Mouse (Mus musculus) liver, adult 2 months (tissue): ENCODE results near the gene Smpd2. TPM values are rescaled to one million over a fixed set of nuclear protein-coding genes. Genes with fewer than 3 reads are reported as not detected.

Experiments used
- DNase-seq: peaks from one replicate; pipeline ENCODE4 v3.0.0-alpha.2; 2011; ENCODE audit warnings: low read depth, low spot score; ENCODE audit errors: extremely low read depth
- H3K27ac ChIP-seq: fragments of 200-500 bp; replicated peaks from 2 replicates; pipeline ENCODE4 v1.5.1; 2012; ENCODE audit warnings: low read depth, mild to moderate bottlenecking, control low read depth, inconsistent platforms, low read length; ENCODE audit not compliant: insufficient read depth
- H3K27me3 ChIP-seq: fragments of 200-500 bp; 2 replicates; pipeline ENCODE4 v1.6.1; 2012; ENCODE audit warnings: mild to moderate bottlenecking, moderate library complexity, low read length, inconsistent platforms; ENCODE audit not compliant: control insufficient read depth, insufficient read depth
- H3K36me3 ChIP-seq: fragments of 200-500 bp; 2 replicates; pipeline ENCODE4 v1.6.1; 2012; ENCODE audit warnings: low read length, inconsistent platforms; ENCODE audit not compliant: control insufficient read depth, insufficient read depth
- H3K4me1 ChIP-seq: fragments of 200-500 bp; 2 replicates; pipeline ENCODE4 v1.6.1; 2011; ENCODE audit warnings: low read length; ENCODE audit not compliant: control insufficient read depth, insufficient read depth
- H3K4me3 ChIP-seq: fragments of 200-500 bp; 2 replicates; pipeline ENCODE4 v1.5.1; 2011; ENCODE audit warnings: low read depth, mild to moderate bottlenecking, control low read depth, low read length, moderate library complexity; ENCODE audit not compliant: insufficient read depth
- H3K79me2 ChIP-seq: fragments of 200-500 bp; 2 replicates; pipeline ENCODE4 v1.6.1; 2012; ENCODE audit warnings: inconsistent platforms, mild to moderate bottlenecking, low read length, moderate library complexity; ENCODE audit not compliant: control insufficient read depth, insufficient read depth
- H3K9ac ChIP-seq: fragments of 200-500 bp; 2 replicates; pipeline ENCODE4 v1.6.1; 2012; ENCODE audit warnings: low read depth, mild to moderate bottlenecking, control low read depth, inconsistent platforms, low read length
- CTCF ChIP-seq: fragments of 200-500 bp; IDR thresholded peaks from 2 replicates; pipeline ENCODE4 v1.5.1; 2011; ENCODE audit warnings: low read depth, low read length, control low read depth
- POLR2A ChIP-seq: fragments of 200-500 bp; IDR thresholded peaks from 2 replicates; pipeline ENCODE4 v1.6.1; 2011; ENCODE audit warnings: low read length, control low read depth; ENCODE audit not compliant: insufficient read depth; ENCODE audit errors: extremely low read depth
- WGBS: fragments of 180-500 bp; shearing (Covaris S2); methylation state at CpG from one replicate; pipeline ENCODE4 v1.1.7; 2018; 5-methylcytosine and 5-hydroxymethylcytosine counted together
- polyA plus RNA-seq: library from polyadenylated mRNA; depleted of rRNA; stranded (reverse); fragments of >200 nt; gene quantifications from 2 replicates; pipeline ENCODE4 v1.2.3, GENCODE M21; 2012; rRNA removed
- total RNA-seq: library from RNA; depleted of rRNA; stranded (reverse); fragments of >200 nt; gene quantifications from 2 replicates; pipeline ENCODE4 v1.2.3, GENCODE M21; 2014; rRNA removed

Gene Smpd2
- 29.3 and 30.8 TPM in 2 replicates for total RNA-seq
- polyA plus RNA-seq: 47.6 and 51.5 TPM in 2 replicates

GRCm38 (mm10) chr10:41489708-41490517, at the start of gene Smpd2, which contains the start of gene Ppil6:
TSS of gene Smpd2 (minus strand) at chr10:41490369.
TSS of gene Ppil6 (plus strand) at chr10:41490439.
- Histone ChIP-seq H3K4me3 (peak within 1 kb of the TSS; percentile 87), H3K27me3 (no peaks in the 10 kb centered on the region), H3K79me2 (peaks cover 3% of the 10 kb centered on the region; the same call in 1 of the 2 replicates), H3K4me1 (peaks cover 14% of the 10 kb centered on the region), H3K36me3 (peaks cover 7% of the 10 kb centered on the region), H3K9ac (peak within 1 kb of the TSS; percentile 83), H3K27ac (peak within 1 kb of the TSS; percentile 88)
- DNase-seq: peak; percentile 79
- TF ChIP-seq POLR2A (peak; percentile 81), CTCF (no peak)
- WGBS: under 1% methylated on average over 50 of the region's 50 CpGs

DNA sequence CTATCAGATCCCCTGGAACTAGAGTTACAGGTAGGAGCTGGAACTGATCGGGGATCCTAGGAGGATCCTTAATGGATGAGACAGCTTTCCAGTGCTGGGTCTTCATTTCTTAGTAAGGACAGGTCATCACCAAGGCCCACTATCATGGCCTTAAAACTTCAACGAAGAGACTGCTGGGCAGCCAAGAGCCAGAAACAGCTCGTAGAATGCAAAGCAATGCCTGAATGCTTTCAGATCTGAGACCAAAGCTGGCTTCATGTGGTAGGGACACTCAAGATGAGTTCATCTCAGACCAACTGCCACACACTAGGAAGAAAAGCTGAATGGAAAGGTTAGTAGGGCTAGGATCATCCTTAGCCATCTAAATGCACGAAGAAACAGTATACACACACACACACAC, 48.8 kb upstream of the Smpd2 start:
- no peak overlapping the region for H3K27ac ChIP-seq
- H3K4me3 ChIP-seq: no peak overlapping the region
- 95% methylated on average over 4 of the region's 4 CpGs for WGBS
- H3K36me3 ChIP-seq: peaks cover 6% of the 10 kb centered on the region
- no peak for DNase-seq
- H3K79me2 ChIP-seq: no peaks in the 10 kb centered on the region
- no peak for TF ChIP-seq CTCF
- no peak for TF ChIP-seq POLR2A
- H3K9ac ChIP-seq: no peak overlapping the region
- no peaks in the 10 kb centered on the region for H3K27me3 ChIP-seq
- H3K4me1 ChIP-seq: no peaks in the 10 kb centered on the region

DNA sequence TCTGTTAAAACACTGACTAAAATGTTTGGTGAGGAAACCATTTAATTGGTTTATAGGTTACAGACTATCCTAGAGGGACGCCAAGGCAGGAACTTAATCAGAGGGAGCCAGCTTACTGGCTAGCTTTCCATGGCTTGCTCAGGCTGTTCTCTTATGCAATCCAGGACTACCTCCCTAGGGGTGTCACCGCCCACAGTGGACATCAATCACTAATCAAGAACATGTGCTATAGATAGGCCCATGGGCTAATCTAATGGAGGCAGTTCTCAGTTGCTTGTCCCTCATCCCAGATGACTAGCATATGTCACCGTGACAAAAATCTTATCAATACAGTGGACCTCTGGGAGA, 47.8 kb upstream of the Smpd2 start:
- Histone ChIP-seq H3K4me1 (no peaks in the 10 kb centered on the region), H3K27ac (no peak overlapping the region), H3K27me3 (no peaks in the 10 kb centered on the region), H3K4me3 (no peak overlapping the region), H3K36me3 (peaks cover 15% of the 10 kb centered on the region), H3K9ac (no peak overlapping the region), H3K79me2 (no peaks in the 10 kb centered on the region)
- no peak for DNase-seq
- WGBS: 89% methylated on average over 3 of the region's 3 CpGs
- no peak for TF ChIP-seq POLR2A
- TF ChIP-seq CTCF: no peak

DNA sequence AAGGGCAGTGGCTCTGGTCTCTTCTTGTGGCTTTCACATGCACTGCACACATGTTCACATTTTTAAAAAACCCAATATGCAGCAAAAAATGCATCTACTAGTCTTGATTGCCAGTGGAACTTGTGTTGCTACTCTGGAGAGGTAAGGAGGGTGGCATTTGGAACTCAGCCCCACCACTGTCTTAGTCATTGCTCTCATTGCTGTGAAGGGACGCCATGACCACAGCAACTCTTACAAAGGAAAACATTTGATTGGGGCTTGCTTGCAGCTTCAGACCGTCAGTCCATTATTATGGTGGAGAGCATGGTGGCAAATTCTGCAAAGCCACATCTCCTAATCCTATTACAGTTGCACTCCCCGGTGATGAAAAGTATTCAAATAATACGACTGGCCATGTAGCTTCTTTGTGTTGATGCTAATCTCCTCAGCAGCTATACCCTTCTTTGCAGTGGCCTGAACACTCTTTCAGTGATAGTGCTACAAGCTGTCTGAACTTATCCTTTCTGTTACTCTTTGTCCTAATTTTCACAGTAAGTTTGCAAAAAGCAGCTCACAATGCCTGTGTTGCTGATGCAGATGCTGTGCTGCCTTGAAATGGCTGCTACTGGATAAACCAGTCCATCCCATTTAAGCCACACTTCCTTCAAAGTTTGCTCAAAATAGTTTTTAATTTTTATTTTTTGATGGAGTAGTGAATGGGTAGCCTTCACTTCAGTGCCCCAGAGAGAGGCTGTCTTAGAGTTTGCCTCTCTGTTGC, 47.2 kb upstream of the Smpd2 start:
- H3K4me1 ChIP-seq: no peaks in the 10 kb centered on the region
- no peak overlapping the region for H3K9ac ChIP-seq
- H3K79me2 ChIP-seq: no peaks in the 10 kb centered on the region
- DNase-seq: no peak
- H3K36me3 ChIP-seq: peaks cover 21% of the 10 kb centered on the region
- H3K27ac ChIP-seq: no peak overlapping the region
- 96% methylated on average over 4 of the region's 4 CpGs for WGBS
- TF ChIP-seq CTCF (no peak), POLR2A (no peak)
- no peaks in the 10 kb centered on the region for H3K27me3 ChIP-seq
- H3K4me3 ChIP-seq: no peak overlapping the region

GRCm38 (mm10) chr10:41536714-41537113, 46.5 kb upstream of the Smpd2 start:
- TF ChIP-seq POLR2A (no peak), CTCF (no peak)
- H3K4me1 ChIP-seq: no peaks in the 10 kb centered on the region
- peaks cover 22% of the 10 kb centered on the region for H3K36me3 ChIP-seq
- no peak overlapping the region for H3K9ac ChIP-seq
- H3K27me3 ChIP-seq: no peaks in the 10 kb centered on the region
- no peak overlapping the region for H3K27ac ChIP-seq
- H3K4me3 ChIP-seq: no peak overlapping the region
- H3K79me2 ChIP-seq: no peaks in the 10 kb centered on the region
- DNase-seq: no peak
- WGBS: 90% methylated on average over 1 of the region's 1 CpGs
